Mouse (Mus musculus) splenic B cell, adult 2 months (primary cell): ENCODE measurements around the gene Hadhb.
"Not testable (repeated sequence)": the region's sequence is repeated elsewhere in the genome, so short reads cannot be mapped to it uniquely, and the experiment has no call there.

Source experiments
- DNase-seq: peaks from one replicate; pipeline ENCODE4 v3.0.0-alpha.2; 2011; ENCODE audit warnings: low read depth, low spot score
- H3K27me3 ChIP-seq: 2 replicates; pipeline ENCODE4 v1.6.1; 2012; ENCODE audit warnings: mild to moderate bottlenecking, low read length, moderate library complexity, mixed read lengths; ENCODE audit not compliant: control insufficient read depth, poor library complexity, insufficient read depth, severe bottlenecking
- H3K36me3 ChIP-seq: 2 replicates; pipeline ENCODE4 v1.6.1; 2012; ENCODE audit warnings: mild to moderate bottlenecking, low read length, moderate library complexity, mixed read lengths; ENCODE audit not compliant: control insufficient read depth, poor library complexity, insufficient read depth, severe bottlenecking

The Hadhb gene

GRCm38 (mm10) chr5:30187687-30188485 is 32.8 kb downstream of the Hadhb start:
- Histone ChIP-seq H3K27me3 (no peaks in the 10 kb centered on the region), H3K36me3 (peaks cover 10% of the 10 kb centered on the region; the same call in 1 of the 2 replicates)
- no peak for DNase-seq

GRCm38 (mm10) chr5:30192452-30192851 is 37.4 kb downstream of the Hadhb start:
- Histone ChIP-seq H3K36me3 (0 out of 2 replicates have a peak, but pooled peaks cover 2% of the 10 kb centered on the region), H3K27me3 (no peaks in the 10 kb centered on the region)
- DNase-seq = no peak

- no peaks in the 10 kb centered on the region for H3K27me3 ChIP-seq
- no peaks in the 10 kb centered on the region for H3K36me3 ChIP-seq
- no peak for DNase-seq
Measured at GRCm38 (mm10) chr5:30195340-30195739, 40.3 kb downstream of the Hadhb start.

GRCm38 (mm10) chr5:30198257-30198656 is 43.2 kb downstream of the Hadhb start:
- peak; percentile 7 for DNase-seq
- Histone ChIP-seq H3K27me3 (no peaks in the 10 kb centered on the region), H3K36me3 (no peaks in the 10 kb centered on the region)

GRCm38 (mm10) chr5:30201521-30201920 is 46.5 kb downstream of the Hadhb start:
- peak; percentile 27 for DNase-seq
- no peaks in the 10 kb centered on the region for H3K27me3 ChIP-seq
- no peaks in the 10 kb centered on the region for H3K36me3 ChIP-seq

GRCm38 (mm10) chr5:30202221-30202620 is 47.2 kb downstream of the Hadhb start:
- H3K36me3 ChIP-seq = no peaks in the 10 kb centered on the region
- no peak for DNase-seq
- no peaks in the 10 kb centered on the region for H3K27me3 ChIP-seq

GRCm38 (mm10) chr5:30203216-30203885 is 48.3 kb downstream of the Hadhb start:
- no peak for DNase-seq
- no peaks in the 10 kb centered on the region for H3K36me3 ChIP-seq
- H3K27me3 ChIP-seq = no peaks in the 10 kb centered on the region

GRCm38 (mm10) chr5:30204441-30204840 is 49.4 kb downstream of the Hadhb start:
- no peak for DNase-seq
- no peaks in the 10 kb centered on the region for H3K27me3 ChIP-seq
- no peaks in the 10 kb centered on the region for H3K36me3 ChIP-seq

GRCm38 (mm10) chr5:30205034-30205433 is 50.0 kb downstream of the Hadhb start:
- no peaks in the 10 kb centered on the region for H3K27me3 ChIP-seq
- no peak for DNase-seq
- no peaks in the 10 kb centered on the region for H3K36me3 ChIP-seq

- DNase-seq = no peak
- Histone ChIP-seq H3K27me3 (no peaks in the 10 kb centered on the region), H3K36me3 (no peaks in the 10 kb centered on the region)
Measured at GRCm38 (mm10) chr5:30205493-30205892, 50.4 kb downstream of the Hadhb start, which contains the start of gene Adgrf3. TSS of gene Adgrf3 (minus strand) at chr5:30205722.

- Histone ChIP-seq H3K27me3 (no peaks in the 10 kb centered on the region), H3K36me3 (no peaks in the 10 kb centered on the region)
- DNase-seq = peak; percentile 48
Measured at GRCm38 (mm10) chr5:30207276-30207675, 52.2 kb downstream of the Hadhb start.

- not testable (repeated sequence) for DNase-seq, H3K36me3 ChIP-seq, H3K27me3 ChIP-seq
Measured at GRCm38 (mm10) chr5:30210758-30211157, 55.7 kb downstream of the Hadhb start.

- Histone ChIP-seq H3K27me3 (no peaks in the 10 kb centered on the region), H3K36me3 (no peaks in the 10 kb centered on the region)
- peak; percentile 70 for DNase-seq
Measured at GRCm38 (mm10) chr5:30214889-30215288, 59.8 kb downstream of the Hadhb start.

- Histone ChIP-seq H3K36me3 (no peaks in the 10 kb centered on the region), H3K27me3 (no peaks in the 10 kb centered on the region)
- DNase-seq = no peak
Measured at GRCm38 (mm10) chr5:30215970-30216369, 60.9 kb downstream of the Hadhb start.

GRCm38 (mm10) chr5:30219715-30220114 is 64.7 kb downstream of the Hadhb start:
- Histone ChIP-seq H3K27me3 (no peaks in the 10 kb centered on the region), H3K36me3 (no peaks in the 10 kb centered on the region)
- no peak for DNase-seq
